Mouse (Mus musculus) ES-Bruce4 (cell line): ENCODE measurements at regions not wholly inside any gene's neighbourhood (a gene's known extent, or its start where the extent isn't known, plus 50 kb on each side); places are given as distances from the start of the nearest gene placed in this dataset.

ENCODE experiments used
- CTCF ChIP-seq: IDR thresholded peaks from one replicate; pipeline ENCODE4 v1.8.1; 2011; ENCODE audit warnings: low read depth, low read length
- POLR2A ChIP-seq: IDR thresholded peaks from one replicate; pipeline ENCODE4 v1.8.1; 2011; ENCODE audit warnings: low read length; ENCODE audit not compliant: insufficient read depth

DNA sequence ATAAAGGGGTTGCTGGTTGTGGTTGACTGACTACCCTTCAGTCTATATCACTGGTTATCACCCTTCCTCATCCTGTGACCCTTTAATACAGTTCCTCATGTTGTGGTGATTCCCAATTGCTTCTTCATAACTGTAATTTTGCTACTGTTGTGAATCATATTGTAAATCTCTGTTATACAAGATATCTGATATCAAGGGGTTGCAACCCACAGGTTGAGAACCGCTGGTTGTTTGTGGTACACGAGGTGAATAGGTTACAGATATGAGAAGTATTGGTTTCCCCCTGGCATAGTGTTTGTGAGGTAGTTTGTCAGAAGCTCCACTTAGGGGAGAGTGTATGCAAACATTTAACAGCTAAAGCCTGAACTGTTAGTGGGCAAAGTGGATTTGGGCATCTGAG is 58.9 kb upstream of the Foxn3 start:
- TF ChIP-seq CTCF = no peak
- no peak for TF ChIP-seq POLR2A
